9 mouse cellular contexts compared by ENCODE assay signal in the genomic region with DNA sequence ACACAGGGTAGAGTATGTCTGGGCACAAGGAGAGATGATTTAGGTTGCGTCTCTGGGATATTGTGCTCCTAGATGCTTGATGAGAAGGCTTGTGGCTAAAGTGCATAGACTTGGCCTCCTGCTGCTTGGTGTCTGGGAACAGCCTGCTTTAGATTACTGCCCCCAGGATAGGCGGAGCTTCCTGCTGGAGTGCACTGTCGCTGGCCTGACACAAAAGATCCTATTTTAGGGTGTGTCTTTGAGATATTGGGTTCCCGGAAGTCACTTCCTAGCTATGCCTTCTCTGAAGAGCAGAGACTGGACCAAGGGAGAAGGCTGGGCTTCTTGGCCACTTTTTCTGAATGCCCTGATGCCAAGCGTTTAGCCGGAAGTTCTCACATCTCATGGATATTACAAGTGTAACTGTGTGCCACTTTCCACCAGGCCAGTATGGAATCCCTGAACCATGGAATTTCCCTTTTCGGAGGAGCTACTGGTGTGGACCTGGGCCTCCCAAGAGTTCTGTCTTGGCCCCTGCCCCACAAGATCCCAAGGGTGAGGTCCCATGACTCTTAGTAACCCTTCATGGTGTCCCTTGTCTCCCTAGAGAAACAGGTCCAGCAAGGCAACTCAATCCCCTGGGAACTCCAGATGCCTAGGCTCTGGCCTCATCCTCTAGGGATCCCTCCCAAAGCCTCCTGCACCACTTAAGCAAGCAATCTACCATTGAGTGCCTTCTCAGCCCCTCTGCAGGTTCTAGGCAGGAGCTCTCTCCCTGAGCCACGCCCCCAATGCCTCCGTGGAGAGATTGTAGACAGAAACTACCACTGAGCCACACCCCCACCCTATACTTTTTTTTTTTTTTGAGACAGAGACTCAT. TPM values are rescaled to one million over a fixed set of nuclear protein-coding genes. Genes with fewer than 3 reads are reported as not detected.
A peak's percentile ranks its signal among the peaks of the same experiment; 100 is the strongest.
DNase-seq lines count a peak whose midpoint lies in the region; ATAC-seq and TF ChIP-seq lines count a peak whose summit lies in the region.
"Had no signal": no experiment of that assay in that cellular context is flagged by ENCODE, and none has a peak within 500 bp of the region (broad histone marks: within the 10 kb centered on the region; RNA-seq: fewer than 3 reads in every experiment).

No protein-coding gene starts in this region.

- peaks cover 7% of the 10 kb centered on the region for H3K36me3 ChIP-seq in heart, embryonic 10.5 days
- peaks cover 9% of the 10 kb centered on the region; the same call in 1 of the 2 replicates for H3K36me3 ChIP-seq in heart, postnatal 0 days (replicated peaks; ENCODE audit: control insufficient read depth, insufficient read depth, low read length)
- H3K36me3 ChIP-seq in midbrain, embryonic 14.5 days (ENCODE audit: control insufficient read depth, insufficient read depth, low read length): 0 out of 2 replicates have a peak, but pooled peaks cover 3% of the 10 kb centered on the region

- WGBS in heart, embryonic 10.5 days: 50% methylated on average over 9 of the region's 9 CpGs
- 50% methylated on average over 9 of the region's 9 CpGs for WGBS in heart, postnatal 0 days
- 62% methylated on average over 9 of the region's 9 CpGs for WGBS in midbrain, embryonic 14.5 days

- TF ChIP-seq CTCF in heart, postnatal 0 days (IDR thresholded peaks at IDR 0.05; ENCODE audit: low read depth): no peak

- peaks cover 91% of the 10 kb centered on the region for H3K27me3 ChIP-seq in heart, embryonic 10.5 days (ENCODE audit: insufficient read depth, poor library complexity, severe bottlenecking)
- H3K27me3 ChIP-seq in heart, postnatal 0 days (ENCODE audit: control insufficient read depth, insufficient read depth, low read length): no peaks in the 10 kb centered on the region
- peaks cover 10% of the 10 kb centered on the region; the same call in 1 of the 2 replicates for H3K27me3 ChIP-seq in midbrain, embryonic 14.5 days (ENCODE audit: control insufficient read depth, insufficient read depth, low read length)

- TF ChIP-seq EP300 in heart, postnatal 0 days (IDR thresholded peaks at IDR 0.05; ENCODE audit: low read depth): no peak

- H3K27ac ChIP-seq in heart, embryonic 10.5 days: peak overlapping the region; percentile 48; the same call in 1 of the 2 replicates
- H3K27ac ChIP-seq in heart, postnatal 0 days (ENCODE audit: low read depth): peak overlapping the region; percentile 63
- H3K27ac ChIP-seq in midbrain, embryonic 14.5 days (replicated peaks; ENCODE audit: low read depth, low read length): no peak overlapping the region

- H3K9me3 ChIP-seq in heart, embryonic 10.5 days: no peaks in the 10 kb centered on the region
- no peaks in the 10 kb centered on the region for H3K9me3 ChIP-seq in heart, postnatal 0 days (replicated peaks; ENCODE audit: control insufficient read depth, low read length)
- H3K9me3 ChIP-seq in midbrain, embryonic 14.5 days (ENCODE audit: control insufficient read depth, low read length): no peaks in the 10 kb centered on the region

- no peak overlapping the region for H3K4me2 ChIP-seq in heart, postnatal 0 days (ENCODE audit: low read depth, low read length)
- H3K4me2 ChIP-seq in midbrain, embryonic 14.5 days (ENCODE audit: low read length): no peak overlapping the region

- peak overlapping the region; percentile 20; the same call in 1 of the 2 replicates for H3K4me3 ChIP-seq in heart, embryonic 10.5 days
- H3K4me3 ChIP-seq in heart, postnatal 0 days (ENCODE audit: low read depth, low read length): no peak overlapping the region
- no peak overlapping the region for H3K4me3 ChIP-seq in midbrain, embryonic 14.5 days (replicated peaks; ENCODE audit: low read depth, low read length)

- peaks cover 24% of the 10 kb centered on the region for H3K4me1 ChIP-seq in heart, embryonic 10.5 days
- peaks cover 8% of the 10 kb centered on the region; the same call in 1 of the 2 replicates for H3K4me1 ChIP-seq in heart, postnatal 0 days (ENCODE audit: control insufficient read depth, insufficient read depth)
- H3K4me1 ChIP-seq in midbrain, embryonic 14.5 days (ENCODE audit: control insufficient read depth, insufficient read depth, low read length): no peaks in the 10 kb centered on the region

- DNase-seq in heart, embryonic 10.5 days (ENCODE audit: low spot score): no peak
- DNase-seq in heart, postnatal 4 days: no peak
- peak; percentile 66 for DNase-seq in MN1 (ENCODE audit: low spot score)
- peak; percentile 43 for DNase-seq in heart, postnatal 0 days (ENCODE audit: low spot score)
- peak; percentile 50 for DNase-seq in lung, postnatal 25 days (ENCODE audit: low spot score)
- no peak for DNase-seq in gastrocnemius, adult 8-10 months (ENCODE audit: low spot score in 2 of 2)
- no peak for DNase-seq in midbrain, embryonic 14.5 days
- DNase-seq: layer of hippocampus, postnatal 36 days had no signal

- peak; percentile 52 for ATAC-seq in heart, postnatal 0 days (ENCODE audit: insufficient read depth, low read depth)
- no peak for ATAC-seq in midbrain, embryonic 14.5 days (ENCODE audit: low FRiP score, low TSS enrichment)
- ATAC-seq in CD4-positive, CD25-positive, alpha-beta regulatory T cell, adult 4 months: no peak

- no peak overlapping the region for H3K9ac ChIP-seq in heart, postnatal 0 days (replicated peaks; ENCODE audit: low read depth, low read length)
- H3K9ac ChIP-seq in midbrain, embryonic 14.5 days (replicated peaks; ENCODE audit: low read length): no peak overlapping the region

RNA-seq across cellular contexts. Expression of gene Abca7, which starts 7.3 kb away (rescaled TPM):
- polyA plus RNA-seq in heart, embryonic 10.5 days (2016; fragmentation: Nextera tagmentation; extraction: Ambion mirVana): 2.8 and 4.1 TPM in 2 replicates
- total RNA-seq in heart, postnatal 4 days (2021): 1 to 10 TPM; 6.9 to 8.1 TPM
- 10.4 and 11.4 TPM in 2 replicates for total RNA-seq in heart, postnatal 0 days (2014; rRNA removed; ENCODE audit: low replicate concordance)
- 1.9 TPM in 2 replicates for polyA plus RNA-seq in heart, postnatal 0 days (2015; fragmentation: Nextera tagmentation; extraction: Ambion mirVana)
- 1 to 10 TPM; 7.3 to 8.6 (median 8.1) TPM for total RNA-seq in gastrocnemius, adult 8-10 months (2022)
- polyA plus RNA-seq in midbrain, embryonic 14.5 days (2014; fragmentation: Nextera tagmentation; extraction: Ambion mirVana): 3.7 and 4.1 TPM in 2 replicates
- polyA plus RNA-seq in CD4-positive, CD25-positive, alpha-beta regulatory T cell, adult 4 months (2017; shearing (Covaris generic)): 10 to 100 TPM; 11.4 to 16.4 TPM

RNA-seq across cellular contexts. Expression of gene Arhgap45, which starts 12.8 kb away (rescaled TPM):
- 12.0 and 16.7 TPM in 2 replicates for polyA plus RNA-seq in heart, embryonic 10.5 days (2016; fragmentation: Nextera tagmentation; extraction: Ambion mirVana)
- 1 to 10 TPM; 4.0 to 4.1 TPM for total RNA-seq in heart, postnatal 4 days (2021)
- total RNA-seq in heart, postnatal 0 days (2014; rRNA removed; ENCODE audit: low replicate concordance): 3.9 and 11.0 TPM in 2 replicates
- polyA plus RNA-seq in heart, postnatal 0 days (2015; fragmentation: Nextera tagmentation; extraction: Ambion mirVana): 1.9 TPM in 2 replicates
- 1 to 10 TPM in 2 of 4 experiments, under 1 TPM in 2; 0.48 to 1.3 (median 0.84) TPM for total RNA-seq in gastrocnemius, adult 8-10 months (2022)
- polyA plus RNA-seq in midbrain, embryonic 14.5 days (2014; fragmentation: Nextera tagmentation; extraction: Ambion mirVana): 0.39 and 1.4 TPM in 2 replicates
- 100 to 1,000 TPM; 233 to 369 TPM for polyA plus RNA-seq in CD4-positive, CD25-positive, alpha-beta regulatory T cell, adult 4 months (2017; shearing (Covaris generic))

RNA-seq across cellular contexts. Expression of gene Cnn2, which starts 15.2 kb away (rescaled TPM):
- polyA plus RNA-seq in heart, embryonic 10.5 days (2016; fragmentation: Nextera tagmentation; extraction: Ambion mirVana): 408 and 456 TPM in 2 replicates
- 100 to 1,000 TPM; 109 to 113 TPM for total RNA-seq in heart, postnatal 4 days (2021)
- 142 and 158 TPM in 2 replicates for total RNA-seq in heart, postnatal 0 days (2014; rRNA removed; ENCODE audit: low replicate concordance)
- 126 and 149 TPM in 2 replicates for polyA plus RNA-seq in heart, postnatal 0 days (2015; fragmentation: Nextera tagmentation; extraction: Ambion mirVana)
- 1 to 10 TPM; 2.7 to 5.3 (median 4.3) TPM for total RNA-seq in gastrocnemius, adult 8-10 months (2022)
- polyA plus RNA-seq in midbrain, embryonic 14.5 days (2014; fragmentation: Nextera tagmentation; extraction: Ambion mirVana): 10.9 and 35.0 TPM in 2 replicates
- polyA plus RNA-seq in CD4-positive, CD25-positive, alpha-beta regulatory T cell, adult 4 months (2017; shearing (Covaris generic)): 100 to 1,000 TPM; 904 to 969 TPM

RNA-seq across cellular contexts. Expression of gene Tmem259, which starts 19.5 kb away (rescaled TPM):
- polyA plus RNA-seq in heart, embryonic 10.5 days (2016; fragmentation: Nextera tagmentation; extraction: Ambion mirVana): 12.7 and 16.4 TPM in 2 replicates
- 100 to 1,000 TPM; 117 to 120 TPM for total RNA-seq in heart, postnatal 4 days (2021)
- total RNA-seq in heart, postnatal 0 days (2014; rRNA removed; ENCODE audit: low replicate concordance): 162 and 182 TPM in 2 replicates
- 18.0 and 18.1 TPM in 2 replicates for polyA plus RNA-seq in heart, postnatal 0 days (2015; fragmentation: Nextera tagmentation; extraction: Ambion mirVana)
- 10 to 100 TPM; 67.9 to 81.4 (median 74.4) TPM for total RNA-seq in gastrocnemius, adult 8-10 months (2022)
- 20.7 and 28.4 TPM in 2 replicates for polyA plus RNA-seq in midbrain, embryonic 14.5 days (2014; fragmentation: Nextera tagmentation; extraction: Ambion mirVana)
- 1 to 10 TPM; 1.2 to 2.5 TPM for polyA plus RNA-seq in CD4-positive, CD25-positive, alpha-beta regulatory T cell, adult 4 months (2017; shearing (Covaris generic))

RNA-seq across cellular contexts. Expression of gene Grin3b, which starts 33.1 kb away (rescaled TPM):
- 0.30 and 0.34 TPM in 2 replicates for polyA plus RNA-seq in heart, embryonic 10.5 days (2016; fragmentation: Nextera tagmentation; extraction: Ambion mirVana)
- under 1 TPM in 1 of 2 experiments, not detected in 1; 0.21 TPM for total RNA-seq in heart, postnatal 4 days (2021)
- not detected in 2 replicates for total RNA-seq in heart, postnatal 0 days (2014; rRNA removed; ENCODE audit: low replicate concordance)
- 0.29 and 0.34 TPM in 2 replicates for polyA plus RNA-seq in heart, postnatal 0 days (2015; fragmentation: Nextera tagmentation; extraction: Ambion mirVana)
- under 1 TPM; 0.13 to 0.52 (median 0.36) TPM for total RNA-seq in gastrocnemius, adult 8-10 months (2022)
- polyA plus RNA-seq in midbrain, embryonic 14.5 days (2014; fragmentation: Nextera tagmentation; extraction: Ambion mirVana): 0.39 and 0.53 TPM in 2 replicates
- polyA plus RNA-seq in CD4-positive, CD25-positive, alpha-beta regulatory T cell, adult 4 months (2017; shearing (Covaris generic)): under 1 TPM in 1 of 2 experiments, not detected in 1; 0.58 TPM

Comparison
In these comparisons a context has a peak if more than half of its experiments do, and no peak if none do; other contexts are left out.
1. DNase-seq: peak in MN1 (single experiment), heart, postnatal 0 days (single experiment) and lung, postnatal 25 days (single experiment); none in heart, embryonic 10.5 days (single experiment), heart, postnatal 4 days (single experiment), gastrocnemius, adult 8-10 months (0 of 2) and midbrain, embryonic 14.5 days (single experiment).
2. RNA of gene Arhgap45, which starts 12.8 kb away (polyA plus RNA-seq): 233 to 369 TPM in CD4-positive, CD25-positive, alpha-beta regulatory T cell, adult 4 months; 12.0 to 16.7 TPM in heart, embryonic 10.5 days, 1.9 TPM in heart, postnatal 0 days and 0.39 to 1.4 TPM in midbrain, embryonic 14.5 days; every median in the first group is over 10 times any median in the second.